Mouse (Mus musculus): Measurements from ENCODE around the gene Lsp1.

Gene Lsp1

GRCm38 (mm10) chr7:142445324-142445723, 15.3 kb upstream of the Lsp1 start:
- DNase-seq = peak in 1 of 2 experiments; percentile 0

DNA sequence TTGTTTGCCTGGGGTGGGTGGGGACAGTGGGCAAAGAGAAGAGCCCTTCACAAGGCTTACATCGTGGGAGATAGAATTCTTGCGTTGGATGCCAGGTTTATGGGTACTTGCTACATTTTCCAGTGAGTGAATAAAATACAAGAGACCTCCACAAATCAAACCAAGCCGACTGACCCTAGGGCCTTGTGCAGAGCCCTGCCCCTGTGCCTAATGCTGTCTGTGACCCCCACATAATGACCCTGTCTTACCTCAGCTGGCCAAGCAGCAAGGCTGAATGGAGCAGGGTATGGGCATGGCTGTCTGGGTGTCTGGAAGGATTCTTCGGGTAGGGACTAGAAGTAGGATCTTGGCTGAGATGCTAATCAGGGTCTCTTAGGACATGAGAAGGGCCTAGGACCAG, 14.3 kb upstream of the Lsp1 start:
- DNase-seq = no peak

GRCm38 (mm10) chr7:142449038-142449617, 11.5 kb upstream of the Lsp1 start:
- no peak for DNase-seq

GRCm38 (mm10) chr7:142454706-142455105, 5.9 kb upstream of the Lsp1 start:
- DNase-seq = no peak

GRCm38 (mm10) chr7:142455251-142455650, 5.4 kb upstream of the Lsp1 start:
- DNase-seq = no peak

- DNase-seq = peak; percentile 62 to 73
These were observed 3.8 kb upstream of the Lsp1 start for GRCm38 (mm10) chr7:142456806-142457205.

- DNase-seq = peak; percentile 88
These were observed 3.3 kb upstream of the Lsp1 start for GRCm38 (mm10) chr7:142457227-142457811.

GRCm38 (mm10) chr7:142458026-142458425, 2.6 kb upstream of the Lsp1 start:
- DNase-seq = peak in 1 of 2 experiments; percentile 43

GRCm38 (mm10) chr7:142458676-142459298, 1.8 kb upstream of the Lsp1 start:
- DNase-seq = no peak

GRCm38 (mm10) chr7:142459299-142459691, 1.3 kb upstream of the Lsp1 start:
- no peak for DNase-seq

- no peak for DNase-seq
These were observed 837 bp downstream of the Lsp1 start for GRCm38 (mm10) chr7:142461446-142461845.

DNA sequence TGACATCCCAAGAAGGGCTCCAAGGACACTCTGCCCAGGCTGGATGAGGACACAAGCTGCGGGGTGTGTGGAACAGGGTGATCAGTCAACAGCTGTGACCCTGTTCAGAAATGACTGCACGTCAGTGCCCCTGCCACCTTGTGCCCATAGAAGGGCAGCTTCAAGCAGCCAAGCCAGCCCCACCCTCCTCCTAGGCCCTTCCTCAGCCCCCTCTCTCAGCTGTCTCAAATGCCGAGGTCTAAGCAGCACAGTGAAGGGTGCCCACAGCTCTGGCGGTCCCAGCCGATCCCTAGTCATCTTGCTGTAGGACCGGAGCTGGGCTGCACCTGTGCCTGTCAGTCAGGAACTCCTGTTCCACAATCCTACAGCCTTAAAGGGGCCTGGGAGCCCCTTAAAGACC, 1.6 kb downstream of the Lsp1 start:
- DNase-seq = no peak

DNA sequence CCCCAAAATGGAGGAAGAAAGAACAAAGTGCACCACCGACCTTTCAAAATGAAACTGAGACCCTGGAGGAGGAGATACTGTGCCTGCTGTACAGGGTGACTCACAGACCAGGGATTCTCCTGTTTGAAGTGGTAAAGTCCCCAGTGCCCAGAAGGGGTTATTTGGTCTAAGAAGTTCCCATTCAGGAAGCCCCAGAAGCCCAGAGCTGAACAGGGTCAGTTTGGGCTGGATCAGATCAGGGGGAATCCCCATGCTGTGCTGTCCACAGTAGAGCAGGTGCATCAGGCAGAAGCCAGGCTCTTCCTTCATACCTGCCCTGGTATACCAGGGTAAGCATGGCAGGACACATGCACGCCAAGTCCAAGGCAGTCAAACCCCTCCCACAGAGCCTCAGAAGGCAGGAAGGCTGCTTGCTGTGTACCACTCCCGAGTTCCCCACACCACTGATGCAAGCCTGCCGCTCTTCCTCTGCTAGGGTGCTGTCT, 2.0 kb downstream of the Lsp1 start:
- no peak for DNase-seq

- DNase-seq = no peak
These were observed 9.6 kb downstream of the Lsp1 start for GRCm38 (mm10) chr7:142470171-142470691.

- DNase-seq = peak; percentile 59
These were observed 10.3 kb downstream of the Lsp1 start for GRCm38 (mm10) chr7:142470808-142471413.

DNA sequence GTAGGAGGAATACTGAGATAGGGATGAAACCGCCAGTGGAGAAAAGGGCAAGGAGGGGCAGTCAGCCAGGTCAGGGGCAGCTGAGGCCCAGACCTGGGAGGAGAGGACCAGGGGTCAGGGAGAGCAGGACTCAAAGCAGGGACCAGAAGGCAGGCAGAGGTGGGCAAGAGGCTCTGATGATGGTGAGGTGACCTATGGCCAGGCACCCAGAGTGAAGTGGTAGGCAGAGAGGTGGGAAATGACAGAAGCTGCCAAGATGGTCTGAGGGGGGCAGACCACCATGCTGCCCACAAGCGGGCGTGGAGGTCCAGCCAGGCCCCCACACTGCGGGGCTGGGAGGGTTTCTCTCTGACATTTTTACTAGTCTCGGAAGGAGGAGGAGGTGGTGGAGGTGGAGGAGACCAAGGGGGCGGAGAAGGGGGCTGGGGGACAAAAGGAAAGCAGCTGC, 10.8 kb downstream of the Lsp1 start:
- peak in 1 of 2 experiments; percentile 27 for DNase-seq

DNA sequence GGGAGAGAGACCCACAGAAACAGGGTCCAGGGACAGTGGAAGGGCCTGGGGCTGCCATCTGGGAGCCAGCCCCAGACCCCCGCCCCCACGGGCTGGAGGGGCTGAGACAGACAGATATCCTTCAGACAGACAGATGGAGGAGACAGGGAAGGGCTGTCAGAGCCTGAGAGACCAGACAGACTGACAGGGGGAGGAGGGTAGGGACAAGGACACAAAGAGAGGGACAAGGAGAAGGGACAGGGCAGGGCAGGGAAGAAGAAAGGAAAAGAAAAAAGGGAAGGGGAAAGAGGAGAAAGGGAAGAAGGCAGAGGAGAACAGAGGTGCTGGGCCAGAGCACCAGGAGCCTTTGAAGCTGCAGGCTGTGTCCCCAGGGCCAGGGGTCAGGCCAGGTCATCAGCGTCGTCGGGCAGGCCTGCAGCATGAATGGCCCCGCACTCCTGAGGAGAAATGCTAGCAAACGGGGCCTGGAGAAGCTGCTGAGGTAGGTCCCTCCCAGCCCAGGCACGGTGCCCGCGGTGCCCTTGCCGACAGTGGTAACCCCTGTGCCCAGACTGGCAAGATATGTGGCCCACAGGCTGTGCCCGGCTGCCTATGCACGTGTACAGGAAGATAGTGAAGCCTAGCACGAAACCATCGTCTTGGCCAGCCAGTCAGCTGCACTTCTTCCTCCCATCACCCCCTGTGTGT, 11.4 kb downstream of the Lsp1 start:
- DNase-seq = peak; percentile 75 to 81

DNA sequence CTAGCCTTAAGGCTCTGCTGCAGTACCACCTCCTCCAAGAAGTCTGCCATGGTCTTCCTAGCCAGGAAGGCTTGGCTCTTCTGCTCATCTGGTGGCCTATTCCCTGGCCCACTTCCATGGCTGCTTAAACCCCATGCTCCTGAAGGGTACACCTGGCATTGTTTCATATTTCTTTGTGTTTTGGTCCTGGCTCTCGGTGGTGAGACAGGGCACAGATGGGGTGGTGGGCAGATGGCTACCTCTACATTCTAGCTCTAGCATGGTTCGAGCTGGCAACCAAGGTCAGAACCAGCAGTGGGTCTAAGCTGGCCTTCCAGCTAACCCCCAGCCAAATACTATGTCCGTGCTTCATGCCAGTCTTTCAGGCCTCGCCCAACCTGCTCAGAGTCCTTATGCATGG, 12.3 kb downstream of the Lsp1 start:
- DNase-seq = peak; percentile 65 to 71

DNA sequence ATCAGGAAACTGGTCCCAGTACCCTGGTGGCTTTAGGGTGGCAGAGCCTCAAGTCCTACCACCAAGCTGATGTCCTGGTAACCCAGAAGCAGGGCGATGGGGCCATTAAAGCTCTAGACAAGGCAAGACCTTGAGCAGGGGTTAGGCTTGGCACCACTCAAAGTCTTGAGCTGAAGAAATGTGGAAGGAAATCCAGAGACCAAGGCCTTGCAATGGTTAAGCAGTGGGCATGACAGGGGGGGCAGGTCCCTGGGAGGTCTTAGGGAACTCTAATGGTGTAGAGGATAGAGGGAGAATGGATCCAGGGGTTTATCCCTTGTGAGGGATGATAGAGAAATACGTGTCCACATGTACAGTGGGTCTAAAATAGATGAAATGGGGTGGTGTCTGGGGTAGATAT, 12.9 kb downstream of the Lsp1 start:
- DNase-seq = no peak

DNA sequence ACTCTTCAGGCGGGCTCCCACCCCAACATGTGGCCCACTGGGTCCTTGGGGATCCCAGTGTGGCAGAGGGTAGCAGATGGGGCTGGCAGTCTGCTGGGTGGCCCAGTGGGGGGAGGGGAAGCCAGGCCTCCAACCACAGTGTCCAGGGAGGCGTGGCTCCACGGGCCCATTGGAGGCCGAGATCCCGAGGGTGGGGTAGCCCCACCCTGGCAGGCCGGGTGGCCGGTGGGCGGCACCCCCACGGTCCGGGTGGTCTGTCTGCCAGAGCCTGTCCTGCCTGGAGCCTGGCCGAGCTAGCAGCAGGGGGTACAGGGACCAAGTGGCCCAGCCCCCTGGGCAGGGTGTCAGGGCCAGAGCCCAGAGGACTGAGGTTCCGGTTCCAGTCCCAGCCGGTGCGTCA, 14.2 kb downstream of the Lsp1 start:
- peak; percentile 43 to 44 for DNase-seq

DNA sequence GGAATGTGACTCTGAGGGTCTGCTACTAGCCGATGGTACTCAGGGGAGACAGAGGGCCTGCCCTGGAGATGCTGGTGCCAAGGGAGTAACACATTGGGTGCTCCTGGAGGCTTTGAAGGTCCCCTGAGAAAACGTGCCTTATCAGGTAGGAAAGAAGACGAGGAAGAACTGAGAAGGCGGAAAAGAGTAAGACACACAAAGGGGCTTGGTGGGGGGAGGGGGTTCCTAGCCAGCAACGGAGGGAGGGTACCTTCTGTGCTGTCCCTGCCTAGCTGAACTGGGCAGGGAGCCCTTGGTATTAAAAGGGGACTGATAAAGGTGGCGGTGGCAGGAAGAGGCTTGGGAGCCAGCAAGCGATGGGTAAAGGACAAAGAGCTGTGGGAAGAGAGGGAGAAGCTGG, 15.0 kb downstream of the Lsp1 start:
- peak; percentile 39 to 44 for DNase-seq

- DNase-seq = no peak
These were observed 15.7 kb downstream of the Lsp1 start for GRCm38 (mm10) chr7:142476271-142476670.
